ENCODE assay signal across 39 mouse cellular contexts in the genomic region with DNA sequence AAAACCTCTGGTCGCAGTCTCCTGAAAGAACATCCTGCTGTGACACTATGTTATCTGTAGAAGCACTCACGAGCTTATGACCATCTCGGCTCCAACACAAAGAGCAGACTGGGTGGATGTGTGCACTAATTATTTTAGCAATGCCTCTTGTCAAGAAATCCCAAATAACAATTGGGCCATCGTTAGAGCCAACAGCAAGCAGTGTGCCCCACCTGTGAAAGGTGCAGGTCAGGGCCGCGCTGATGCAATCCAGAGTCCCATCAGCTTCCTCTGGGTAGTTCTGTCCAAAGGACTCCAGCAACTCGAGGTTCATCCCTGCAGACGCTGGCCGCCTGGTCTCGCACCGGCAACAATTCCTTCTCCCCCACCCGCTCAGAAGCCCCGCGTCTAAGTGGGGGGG. TPM values are rescaled to one million over a fixed set of nuclear protein-coding genes. Genes with fewer than 3 reads are reported as not detected.
"Had no signal": no experiment of that assay in that cellular context is flagged by ENCODE, and none has a peak within 500 bp of the region (broad histone marks: within the 10 kb centered on the region; RNA-seq: fewer than 3 reads in every experiment).

No protein-coding gene starts in this region.

- H3K4me2 ChIP-seq: heart, embryonic 13.5 days; heart, embryonic 15.5 days; hindbrain, embryonic 13.5 days; hindbrain, embryonic 15.5 days; intestine, embryonic 15.5 days; kidney, embryonic 15.5 days had no signal

- H3K27ac ChIP-seq: heart, embryonic 13.5 days; heart, embryonic 15.5 days; hindbrain, embryonic 10.5 days; hindbrain, embryonic 13.5 days; hindbrain, embryonic 15.5 days; hindbrain, postnatal 0 days; intestine, embryonic 15.5 days; kidney, embryonic 15.5 days; kidney, postnatal 0 days; layer of hippocampus, adult 2 months; left cerebral cortex, adult 2 months had no signal

- H3K9me3 ChIP-seq: heart, embryonic 13.5 days; heart, embryonic 15.5 days; hindbrain, embryonic 10.5 days; hindbrain, embryonic 13.5 days; hindbrain, embryonic 15.5 days; intestine, embryonic 15.5 days had no signal

- DNase-seq: heart, postnatal 10 days; heart, postnatal 14 days; heart, postnatal 36 days; heart, postnatal 4 days; kidney, adult 11 months; kidney, adult 18-20 months; kidney, adult 2 months; kidney, adult 8-10 months; kidney, adult 9 months; kidney, postnatal 10 days; kidney, postnatal 14 days; kidney, postnatal 25 days; kidney, postnatal 36 days; kidney, postnatal 4 days; layer of hippocampus, adult 9-11 months; layer of hippocampus, postnatal 36 days had no signal

- H3K9ac ChIP-seq: heart, embryonic 13.5 days; heart, embryonic 15.5 days; hindbrain, embryonic 13.5 days; hindbrain, embryonic 15.5 days; intestine, embryonic 15.5 days; kidney, embryonic 15.5 days had no signal

- ATAC-seq: hindbrain, embryonic 16.5 days; hindbrain, postnatal 0 days; inflammation-experienced regulatory T-cells, adult 6 months; intestine, embryonic 15.5 days; intestine, embryonic 16.5 days; intestine, postnatal 0 days had no signal

- H3K27me3 ChIP-seq: heart, embryonic 13.5 days; heart, embryonic 15.5 days; hindbrain, embryonic 13.5 days; intestine, embryonic 15.5 days; kidney, embryonic 15.5 days had no signal

- H3K36me3 ChIP-seq: heart, embryonic 13.5 days; heart, embryonic 15.5 days; hindbrain, embryonic 10.5 days; hindbrain, embryonic 13.5 days; hindbrain, embryonic 15.5 days; intestine, embryonic 15.5 days; kidney, embryonic 15.5 days had no signal

- H3K4me3 ChIP-seq: heart, embryonic 13.5 days; heart, embryonic 15.5 days; hindbrain, embryonic 10.5 days; hindbrain, embryonic 13.5 days; hindbrain, embryonic 15.5 days; intestine, embryonic 15.5 days; kidney, embryonic 15.5 days; layer of hippocampus, adult 2 months; left cerebral cortex, adult 2 months had no signal

- H3K4me1 ChIP-seq: heart, embryonic 13.5 days; heart, embryonic 15.5 days; hindbrain, embryonic 15.5 days; intestine, embryonic 15.5 days; kidney, embryonic 15.5 days had no signal

RNA-seq across cellular contexts. Expression of a gene that starts 54.6 kb away (rescaled TPM):
- polyA plus RNA-seq: heart, embryonic 13.5 days; heart, embryonic 14.5 days; heart, embryonic 15.5 days; heart, embryonic 16.5 days; heart, postnatal 0 days; hindbrain, embryonic 10.5 days; hindbrain, embryonic 11.5 days; hindbrain, embryonic 13.5 days; hindbrain, embryonic 15.5 days; hindbrain, embryonic 16.5 days; hindbrain, postnatal 0 days; inflammation-experienced regulatory T-cells, adult 6 months; intestine, embryonic 14.5 days; intestine, embryonic 15.5 days; intestine, embryonic 16.5 days; intestine, postnatal 0 days; kidney, adult 2 months; kidney, embryonic 14.5 days; kidney, embryonic 15.5 days; kidney, embryonic 16.5 days; kidney, postnatal 0 days; large intestine, adult 2 months had no signal
